Mouse (Mus musculus): ENCODE results near the gene Ptprj. TPM values are rescaled to one million over a fixed set of nuclear protein-coding genes. Genes with fewer than 3 reads are reported as not detected.
"Not testable (repeated sequence)": the region's sequence is repeated elsewhere in the genome, so short reads cannot be mapped to it uniquely, and the experiment has no call there.

The Ptprj gene
- total RNA-seq, 1 experiment from 2014 or later = 262 TPM

DNA sequence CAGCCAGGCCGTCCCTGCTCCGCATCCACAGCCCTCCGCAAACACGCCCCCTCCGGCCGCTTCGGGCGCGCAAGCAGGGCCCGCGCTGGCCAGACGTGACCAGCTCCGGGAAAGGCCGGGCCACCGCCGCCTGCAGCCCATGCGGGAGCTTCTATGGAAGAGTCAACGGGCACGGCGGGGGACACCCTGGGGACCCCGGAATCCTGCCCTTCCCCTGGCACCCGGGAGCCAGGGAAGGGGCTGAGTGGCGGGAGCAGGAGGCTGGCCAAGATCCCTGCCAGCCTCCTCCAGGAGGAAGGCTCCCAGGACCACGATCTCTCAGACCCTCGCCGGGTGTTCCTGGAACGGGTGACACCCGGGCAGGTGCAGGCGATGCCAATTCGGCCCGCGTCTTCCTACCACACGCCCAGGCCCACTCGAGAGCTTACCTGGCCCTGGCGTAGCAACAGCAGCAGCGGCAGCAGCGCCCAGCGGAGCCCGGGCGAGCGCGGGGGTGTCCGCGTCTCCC is 665 bp downstream of the Ptprj start:
- no peak for ATAC-seq (replicated peaks; ENCODE audit: insufficient number of reproducible peaks, low FRiP score, low TSS enrichment, poor library complexity, severe bottlenecking)

DNA sequence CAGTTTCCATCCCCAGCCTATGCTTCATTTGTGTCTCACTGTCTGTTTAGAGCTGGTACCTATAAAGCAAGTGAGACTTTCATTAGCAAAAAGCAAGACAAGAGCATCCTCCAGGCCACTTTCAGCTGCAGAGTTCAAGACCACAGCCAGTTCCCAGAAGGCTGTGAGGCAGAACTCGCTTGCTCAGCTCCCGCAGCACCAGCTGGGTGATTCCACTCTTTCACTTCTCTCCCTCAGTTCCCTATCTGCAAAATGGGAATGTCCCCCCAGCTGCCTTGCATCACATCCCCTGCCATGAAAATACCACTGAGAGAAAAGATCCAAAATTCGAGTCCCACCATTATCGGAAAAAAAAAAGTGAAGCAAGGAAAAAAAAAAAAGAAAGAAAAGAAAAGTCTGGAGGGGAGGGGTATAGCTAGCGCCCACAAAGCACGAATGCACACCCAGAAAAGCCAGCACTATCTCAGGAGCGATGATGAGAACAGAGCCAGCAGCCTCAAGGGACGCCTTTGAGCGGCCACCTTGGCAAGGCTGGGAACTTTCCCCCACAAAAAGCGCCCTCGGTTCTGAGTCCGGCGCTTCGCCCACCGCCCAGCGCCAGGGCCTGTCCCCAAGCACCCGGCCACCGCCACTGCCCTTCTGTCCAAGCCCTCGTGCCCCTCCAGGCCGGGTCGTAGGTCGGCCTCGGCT is 1.3 kb downstream of the Ptprj start:
- ATAC-seq (replicated peaks; ENCODE audit: insufficient number of reproducible peaks, low FRiP score, low TSS enrichment, poor library complexity, severe bottlenecking) = peak; percentile 19; the same call in 1 of the 2 replicates

DNA sequence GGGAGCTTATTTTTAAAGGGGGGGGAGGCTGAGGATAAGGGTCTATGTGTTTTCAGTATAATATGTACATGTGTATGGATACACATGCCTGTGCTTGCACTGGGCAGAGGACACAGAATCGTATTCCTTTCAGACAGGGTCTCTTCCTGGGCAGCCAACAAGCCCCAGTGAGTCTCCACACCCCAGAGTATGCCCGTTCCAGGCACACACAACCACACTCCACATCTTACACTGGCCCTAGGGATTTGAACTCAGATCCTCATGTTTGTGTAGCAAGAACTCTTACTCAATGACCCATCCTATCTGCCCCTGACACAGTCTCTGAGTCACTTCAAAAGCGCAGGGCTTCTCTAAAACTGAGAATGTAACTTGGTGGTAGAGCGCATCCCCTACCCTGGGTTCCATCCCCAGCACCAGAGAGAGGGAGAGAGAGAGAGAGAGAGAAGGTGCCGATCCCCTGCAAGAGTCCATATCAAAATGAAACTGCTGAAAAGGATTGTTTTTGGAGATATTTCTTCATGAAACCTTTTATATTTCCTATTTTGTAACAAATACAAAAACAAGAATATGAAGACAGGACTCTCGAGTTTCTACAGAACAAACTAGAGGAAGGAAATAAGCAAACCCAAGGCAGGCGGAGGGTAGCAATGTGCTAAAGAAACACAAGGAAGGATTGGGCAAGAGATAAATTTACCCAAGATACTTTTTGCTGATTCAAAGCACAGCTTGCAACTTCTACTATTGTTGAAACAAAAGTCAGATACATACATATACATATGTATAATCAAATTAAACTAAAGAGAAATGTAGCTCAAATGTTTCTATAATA is 2.8 kb downstream of the Ptprj start:
- peak; percentile 13; the same call in 1 of the 2 replicates for ATAC-seq (replicated peaks; ENCODE audit: insufficient number of reproducible peaks, low FRiP score, low TSS enrichment, poor library complexity, severe bottlenecking)

DNA sequence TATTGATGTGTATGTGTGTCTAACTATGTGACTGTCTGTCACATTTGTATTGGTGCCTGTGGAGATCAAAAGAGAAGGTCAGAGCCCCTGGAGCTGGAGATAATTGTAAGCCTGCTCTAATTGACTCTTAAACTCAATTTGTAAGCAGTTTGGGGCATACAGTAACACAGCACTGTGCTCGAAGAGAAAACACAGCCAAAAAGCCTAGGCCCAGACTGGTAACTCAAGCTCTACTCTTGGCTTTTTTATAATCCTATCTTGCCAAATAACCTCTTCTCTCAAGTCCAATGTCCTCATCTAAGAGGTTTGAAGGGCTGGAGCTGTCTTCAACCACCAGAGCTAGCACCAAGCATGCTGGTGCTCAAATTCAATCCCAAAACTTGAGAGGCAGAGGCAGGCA is 3.5 kb downstream of the Ptprj start:
- ATAC-seq (replicated peaks; ENCODE audit: insufficient number of reproducible peaks, low FRiP score, low TSS enrichment, poor library complexity, severe bottlenecking) = no peak

DNA sequence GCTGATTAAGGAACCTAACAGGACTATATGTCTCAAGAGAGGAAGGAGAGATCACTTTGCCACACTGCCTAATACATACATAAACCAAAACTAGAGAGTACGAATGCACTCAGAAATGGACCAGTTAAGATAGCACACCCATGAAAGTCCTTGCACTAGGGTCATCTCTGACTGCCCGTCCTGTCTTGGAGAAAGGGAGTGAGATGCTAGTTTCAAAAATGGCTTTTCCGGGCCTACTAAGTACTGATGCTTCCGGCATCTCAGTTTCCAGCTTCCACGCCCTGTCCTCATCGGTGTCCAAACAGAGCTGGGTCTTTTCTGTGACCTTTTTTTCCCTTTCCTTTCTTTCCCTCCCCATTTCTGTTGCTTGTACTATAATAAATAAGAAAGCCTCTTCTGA is 4.0 kb downstream of the Ptprj start:
- ATAC-seq (replicated peaks; ENCODE audit: insufficient number of reproducible peaks, low FRiP score, low TSS enrichment, poor library complexity, severe bottlenecking) = no peak; the same call in 1 of the 2 replicates

DNA sequence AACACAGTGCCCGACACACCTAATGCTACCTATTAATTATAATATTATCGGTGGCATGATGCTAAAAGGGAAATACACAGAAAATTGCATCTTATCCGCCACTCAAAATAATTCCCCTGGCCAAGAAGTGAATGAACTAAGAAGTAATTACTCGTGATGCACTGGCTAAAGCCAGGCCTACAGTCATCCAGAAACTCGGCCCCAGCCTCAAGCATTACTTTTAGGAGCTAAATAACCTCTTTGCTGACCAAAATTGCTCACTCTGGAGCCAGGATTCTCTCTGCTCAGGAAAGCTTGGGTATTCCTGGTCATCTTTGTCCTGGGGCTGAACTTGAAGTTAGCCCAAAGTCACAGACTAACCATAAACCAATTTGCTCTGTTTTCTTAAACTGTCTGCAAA is 4.7 kb downstream of the Ptprj start:
- ATAC-seq (replicated peaks; ENCODE audit: insufficient number of reproducible peaks, low FRiP score, low TSS enrichment, poor library complexity, severe bottlenecking) = no peak

DNA sequence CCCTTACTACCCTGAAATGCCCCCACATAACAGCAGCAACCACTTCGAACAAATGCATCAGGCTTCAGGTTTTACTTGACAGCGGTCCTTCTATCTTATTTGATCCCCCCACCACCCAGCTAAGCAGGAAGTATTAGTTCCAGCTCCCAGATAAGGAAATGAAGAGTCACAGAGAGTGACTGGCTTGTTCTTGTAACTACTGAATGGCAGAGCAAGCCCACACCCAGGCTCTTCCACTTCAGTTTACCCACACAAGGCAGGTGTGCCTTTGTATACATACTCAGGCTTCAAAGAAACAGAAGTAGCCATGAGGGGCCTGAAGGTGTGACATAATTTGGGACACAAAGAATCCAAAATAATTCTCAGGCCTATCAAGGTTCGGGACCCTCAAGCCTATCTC is 5.3 kb downstream of the Ptprj start:
- ATAC-seq (replicated peaks; ENCODE audit: insufficient number of reproducible peaks, low FRiP score, low TSS enrichment, poor library complexity, severe bottlenecking) = no peak

DNA sequence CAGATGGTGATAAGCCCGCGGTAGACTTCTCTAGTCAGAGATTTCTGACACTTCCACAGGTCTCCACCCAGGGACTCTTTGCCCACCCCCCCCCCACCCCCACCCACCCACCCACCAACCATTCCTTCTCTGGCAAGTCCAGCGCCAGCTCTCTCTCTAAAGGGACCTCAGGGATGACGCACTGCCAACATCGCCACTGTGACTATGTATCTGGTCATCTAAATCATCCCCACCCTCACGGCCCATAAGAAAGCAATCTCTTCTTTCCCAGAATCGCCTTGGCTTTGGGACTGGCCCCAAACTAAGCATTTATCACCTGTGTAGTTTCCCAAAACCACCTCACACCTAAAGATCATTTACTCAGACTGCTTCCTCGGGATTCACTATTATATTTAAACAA is 5.9 kb downstream of the Ptprj start:
- ATAC-seq (replicated peaks; ENCODE audit: insufficient number of reproducible peaks, low FRiP score, low TSS enrichment, poor library complexity, severe bottlenecking) = no peak

DNA sequence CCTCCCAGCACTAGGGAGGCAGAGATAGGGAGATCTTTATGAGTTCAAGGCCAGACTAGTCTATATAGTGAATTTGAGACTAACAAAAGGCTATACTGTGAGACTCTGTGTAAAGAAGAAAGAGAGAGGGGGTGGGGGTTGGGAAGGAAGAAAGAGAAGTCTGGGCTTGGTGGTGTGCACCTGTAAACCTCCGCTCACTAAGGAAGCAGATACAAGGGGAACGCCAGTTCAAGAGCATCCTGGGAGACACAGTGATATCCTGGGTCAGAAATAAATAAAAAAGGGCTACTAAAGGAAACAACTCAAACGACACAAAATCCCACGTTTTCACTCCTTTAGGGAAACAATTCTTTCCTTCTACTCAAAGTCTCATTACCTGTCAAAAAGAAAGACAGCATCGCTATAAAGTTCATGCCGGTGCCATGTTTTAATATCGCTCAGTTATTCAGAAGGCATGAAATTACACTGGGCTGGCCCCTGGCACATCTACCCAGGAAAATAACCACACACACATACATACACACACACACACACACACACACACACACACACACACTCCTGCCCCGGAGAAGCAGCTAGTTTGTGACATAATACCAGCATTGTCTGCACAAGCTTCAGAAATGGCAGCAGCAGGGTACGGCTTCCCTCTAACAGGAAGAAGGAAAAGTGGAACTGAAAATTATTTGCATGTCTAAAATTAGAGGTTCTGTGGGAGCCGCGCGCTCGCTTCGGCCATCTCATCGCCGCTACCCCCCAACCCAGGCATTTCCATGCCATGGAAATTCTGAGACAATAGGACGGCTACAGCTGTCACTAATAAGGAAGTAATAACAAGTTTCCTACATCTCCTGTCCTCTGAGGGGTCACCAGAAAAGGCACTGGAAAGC is 6.6 kb downstream of the Ptprj start:
- peak; percentile 70 for ATAC-seq (replicated peaks; ENCODE audit: insufficient number of reproducible peaks, low FRiP score, low TSS enrichment, poor library complexity, severe bottlenecking)

DNA sequence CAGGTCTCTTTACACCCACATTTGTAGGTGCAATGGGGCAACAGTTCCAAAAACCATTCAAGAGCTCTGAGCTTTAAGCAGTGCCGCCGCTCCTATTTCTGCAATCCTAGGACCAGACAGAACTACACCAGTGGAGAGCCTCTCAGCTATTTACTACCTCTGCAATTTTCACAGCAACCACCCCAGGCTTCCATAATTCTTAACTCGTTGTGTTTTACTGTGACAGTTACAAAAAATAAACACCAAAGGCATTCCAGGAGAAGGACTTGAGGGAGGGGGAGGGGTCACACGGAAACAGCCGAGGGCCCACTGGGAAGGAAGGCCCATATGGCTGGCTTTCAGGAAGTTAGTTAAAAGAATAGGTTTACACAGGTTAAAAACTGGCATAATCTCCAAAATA is 8.3 kb downstream of the Ptprj start:
- no peak for ATAC-seq (replicated peaks; ENCODE audit: insufficient number of reproducible peaks, low FRiP score, low TSS enrichment, poor library complexity, severe bottlenecking)

DNA sequence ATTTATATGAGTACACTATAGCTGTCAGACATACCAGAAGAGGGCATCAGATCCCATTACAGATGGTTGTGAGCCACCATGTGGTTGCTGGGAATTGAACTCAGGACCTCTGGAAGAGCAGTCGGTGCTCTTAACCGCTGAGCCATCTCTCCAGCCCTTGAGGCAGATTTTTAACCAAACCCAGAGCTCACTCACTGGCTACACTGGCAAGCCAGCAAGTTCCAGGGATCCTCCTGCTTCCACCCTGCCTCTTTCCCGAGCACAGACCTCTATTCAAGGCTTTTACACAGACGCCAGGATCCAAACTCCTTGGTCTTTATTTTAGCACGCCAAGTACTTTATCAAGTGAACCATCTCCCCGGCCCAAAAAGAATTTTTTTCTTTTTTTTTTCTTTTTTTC is 9.0 kb downstream of the Ptprj start:
- ATAC-seq (replicated peaks; ENCODE audit: insufficient number of reproducible peaks, low FRiP score, low TSS enrichment, poor library complexity, severe bottlenecking) = not testable (repeated sequence)

DNA sequence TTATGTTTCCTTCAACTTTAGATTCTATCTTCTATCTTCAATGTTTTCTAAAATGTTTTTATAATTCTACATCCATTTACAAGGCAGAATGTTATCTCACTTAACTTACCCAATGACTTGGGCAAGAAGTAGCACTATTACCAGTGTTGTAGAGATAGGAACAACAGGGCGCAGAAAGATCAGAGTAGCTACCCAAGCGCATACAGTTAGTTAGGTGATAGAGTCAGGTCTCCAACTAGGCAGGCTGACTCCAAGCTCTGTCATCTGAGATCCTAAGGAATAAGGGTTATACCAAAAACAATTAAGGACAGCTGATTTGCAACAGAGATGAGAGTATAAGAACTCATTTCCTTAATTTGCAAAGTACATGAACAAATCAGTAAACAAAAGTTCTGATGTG is 9.6 kb downstream of the Ptprj start:
- no peak for ATAC-seq (replicated peaks; ENCODE audit: insufficient number of reproducible peaks, low FRiP score, low TSS enrichment, poor library complexity, severe bottlenecking)

DNA sequence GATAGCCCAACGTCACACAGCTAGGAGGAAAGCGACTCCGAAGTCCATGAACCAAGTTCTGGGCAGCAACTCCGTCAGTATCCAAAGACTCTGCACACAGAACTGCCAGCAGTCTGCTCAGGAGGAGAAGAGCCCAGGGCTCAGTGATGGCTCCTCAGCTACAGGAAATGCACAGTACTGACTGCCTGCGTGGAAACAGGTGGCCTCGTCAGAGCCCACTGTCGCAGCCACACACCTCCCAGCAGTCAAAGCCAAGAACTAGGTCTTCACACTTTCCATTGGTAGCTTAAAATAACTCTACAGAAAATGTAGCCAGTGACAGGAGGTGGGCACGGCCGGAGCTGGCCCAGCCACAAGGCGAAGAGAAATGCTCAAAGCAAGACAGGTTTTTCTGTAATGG is 10.2 kb downstream of the Ptprj start:
- no peak for ATAC-seq (replicated peaks; ENCODE audit: insufficient number of reproducible peaks, low FRiP score, low TSS enrichment, poor library complexity, severe bottlenecking)

DNA sequence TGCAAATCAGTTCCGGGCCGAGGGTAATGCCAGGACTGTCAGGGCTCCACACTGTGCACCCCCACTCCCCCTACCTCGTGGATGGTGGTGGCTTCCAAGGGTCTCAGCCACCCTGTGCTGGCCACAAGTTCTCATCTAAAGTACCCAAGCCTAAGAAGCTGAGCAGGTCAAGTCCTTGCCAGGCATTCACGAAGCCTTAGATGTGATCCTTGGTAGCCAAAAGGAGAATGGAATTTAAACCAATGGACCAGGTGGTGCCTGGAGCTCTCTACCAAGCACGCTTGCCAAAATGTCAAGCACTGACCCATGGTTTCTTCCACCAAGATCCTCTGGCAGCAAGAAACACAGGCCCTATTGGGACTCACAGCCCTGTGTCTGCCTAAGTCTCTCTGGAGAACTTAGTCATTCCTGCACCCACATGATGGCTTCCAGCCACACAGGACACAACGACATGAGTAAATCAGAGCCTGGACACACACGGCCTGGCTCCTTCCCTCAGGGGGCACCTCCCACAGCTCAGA is 11.4 kb downstream of the Ptprj start:
- no peak for ATAC-seq (replicated peaks; ENCODE audit: insufficient number of reproducible peaks, low FRiP score, low TSS enrichment, poor library complexity, severe bottlenecking)

DNA sequence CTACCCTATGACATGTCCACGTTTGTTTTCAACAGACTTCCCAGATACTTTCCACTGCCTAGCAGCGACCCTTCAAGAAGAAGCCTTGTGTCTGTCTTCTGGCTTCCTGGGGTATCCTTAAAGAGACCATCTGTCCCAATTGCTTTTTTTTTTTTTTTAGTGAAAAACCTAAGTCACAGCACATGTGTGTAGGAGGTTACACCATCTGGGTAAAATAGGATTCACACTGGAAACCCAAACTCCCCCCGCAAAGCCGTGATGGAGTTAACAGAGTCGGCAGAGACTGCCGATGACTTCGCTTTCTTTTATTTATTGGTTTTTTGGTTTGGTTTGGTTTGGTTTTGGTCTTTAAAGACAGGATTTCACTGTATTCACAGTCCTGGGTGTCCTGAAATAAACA is 12.4 kb downstream of the Ptprj start:
- no peak for ATAC-seq (replicated peaks; ENCODE audit: insufficient number of reproducible peaks, low FRiP score, low TSS enrichment, poor library complexity, severe bottlenecking)

DNA sequence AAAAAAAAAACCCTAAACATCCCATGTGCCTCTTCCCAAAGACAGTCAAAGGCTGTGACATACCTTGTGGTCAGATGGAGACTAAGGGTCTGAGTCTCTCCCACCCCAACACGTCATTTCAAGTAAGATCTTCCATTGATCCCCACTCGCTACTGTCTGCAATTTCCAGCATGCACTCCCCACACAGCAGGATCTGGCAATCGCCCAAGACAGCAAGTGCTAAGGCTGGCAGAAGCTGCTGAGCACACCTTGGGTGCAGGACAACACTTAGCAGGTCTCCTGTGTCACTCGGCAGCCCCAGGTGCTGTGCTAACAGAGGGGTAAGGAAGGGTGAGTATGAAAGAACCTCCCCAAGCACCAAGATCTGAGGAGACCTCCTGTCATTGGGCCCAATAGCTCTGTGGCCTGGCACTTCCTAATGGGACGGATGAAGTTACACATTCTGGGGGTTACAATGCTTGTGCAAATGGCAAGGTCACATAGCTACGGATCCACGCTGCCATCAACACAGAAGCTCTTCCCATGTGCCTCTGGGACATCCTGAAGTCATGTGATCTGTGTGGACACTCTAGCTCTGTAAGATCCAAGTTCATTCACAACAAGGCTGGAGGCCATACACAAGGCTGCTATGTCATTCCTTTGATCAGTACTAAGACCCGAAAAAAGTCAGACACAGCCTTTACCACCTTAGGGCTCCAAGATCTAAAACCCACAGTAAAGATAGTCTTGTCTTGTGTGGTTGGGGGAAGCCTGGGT is 13.5 kb downstream of the Ptprj start:
- ATAC-seq (replicated peaks; ENCODE audit: insufficient number of reproducible peaks, low FRiP score, low TSS enrichment, poor library complexity, severe bottlenecking) = no peak

DNA sequence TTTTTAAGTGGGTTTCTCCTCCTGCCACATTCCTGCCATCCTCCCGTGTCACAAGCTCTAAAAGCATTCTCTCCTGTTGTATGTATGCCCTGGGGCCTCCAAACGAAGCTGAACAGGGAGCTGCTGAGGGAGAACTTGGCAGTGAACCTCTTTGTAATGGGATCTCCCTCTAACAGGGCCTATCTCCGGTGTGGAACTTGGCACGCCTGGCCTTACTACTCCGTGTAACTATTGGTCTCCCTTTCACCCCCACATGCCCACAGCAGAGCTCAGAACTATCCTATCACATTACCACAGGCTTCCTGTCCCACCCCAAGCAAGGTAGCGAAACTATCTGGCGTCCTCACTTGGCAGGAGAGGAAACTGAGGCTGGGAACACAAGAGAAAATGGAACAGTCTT is 14.4 kb downstream of the Ptprj start:
- no peak for ATAC-seq (replicated peaks; ENCODE audit: insufficient number of reproducible peaks, low FRiP score, low TSS enrichment, poor library complexity, severe bottlenecking)

DNA sequence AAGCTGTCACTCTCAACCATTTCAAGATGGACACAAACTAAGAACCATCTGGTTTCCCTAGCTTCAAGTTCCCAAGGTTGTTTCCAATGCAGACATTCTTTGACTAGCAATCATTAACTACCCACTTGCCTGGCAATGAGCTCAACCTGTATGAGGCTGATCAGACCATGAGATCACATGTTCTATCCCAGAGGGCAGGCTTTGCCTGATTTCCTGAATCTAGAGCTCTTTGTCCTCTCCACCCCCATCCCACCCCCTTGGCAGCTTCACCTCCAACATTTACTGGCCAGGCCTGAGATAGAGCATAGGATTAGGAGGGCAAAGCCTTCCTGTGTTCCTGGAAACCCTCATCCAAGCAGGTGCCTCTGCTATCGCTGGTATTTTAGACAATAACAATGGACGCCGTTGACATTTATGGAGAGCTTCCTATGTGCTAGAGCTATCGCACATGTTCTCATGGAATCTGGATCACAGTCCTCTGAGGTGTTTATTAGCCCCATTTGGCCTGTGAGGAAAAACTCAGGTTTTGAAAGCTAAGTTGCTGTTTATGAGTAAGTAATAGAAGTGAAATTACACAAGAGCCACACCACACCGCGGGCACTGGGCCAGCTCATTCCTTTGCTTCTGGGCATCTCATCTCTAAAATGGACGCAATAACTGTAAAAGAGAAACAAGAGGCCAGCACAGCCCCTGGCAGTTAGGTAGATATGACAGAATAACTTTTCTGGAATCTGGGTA is 15.1 kb downstream of the Ptprj start:
- no peak for ATAC-seq (replicated peaks; ENCODE audit: insufficient number of reproducible peaks, low FRiP score, low TSS enrichment, poor library complexity, severe bottlenecking)
